Mouse (Mus musculus) monocyte, adult 59 days (primary cell): ENCODE data around the gene Bard1. TPM values are rescaled to one million over a fixed set of nuclear protein-coding genes. Genes with fewer than 3 reads are reported as not detected.

Experiments
- total RNA-seq, 2 experiments: library from RNA; stranded (reverse); gene quantifications; one replicate each; pipeline ENCODE4 v1.2.4; 2023

The Bard1 gene
- 1 to 10 TPM; 2.4 to 2.5 TPM for total RNA-seq

DNA sequence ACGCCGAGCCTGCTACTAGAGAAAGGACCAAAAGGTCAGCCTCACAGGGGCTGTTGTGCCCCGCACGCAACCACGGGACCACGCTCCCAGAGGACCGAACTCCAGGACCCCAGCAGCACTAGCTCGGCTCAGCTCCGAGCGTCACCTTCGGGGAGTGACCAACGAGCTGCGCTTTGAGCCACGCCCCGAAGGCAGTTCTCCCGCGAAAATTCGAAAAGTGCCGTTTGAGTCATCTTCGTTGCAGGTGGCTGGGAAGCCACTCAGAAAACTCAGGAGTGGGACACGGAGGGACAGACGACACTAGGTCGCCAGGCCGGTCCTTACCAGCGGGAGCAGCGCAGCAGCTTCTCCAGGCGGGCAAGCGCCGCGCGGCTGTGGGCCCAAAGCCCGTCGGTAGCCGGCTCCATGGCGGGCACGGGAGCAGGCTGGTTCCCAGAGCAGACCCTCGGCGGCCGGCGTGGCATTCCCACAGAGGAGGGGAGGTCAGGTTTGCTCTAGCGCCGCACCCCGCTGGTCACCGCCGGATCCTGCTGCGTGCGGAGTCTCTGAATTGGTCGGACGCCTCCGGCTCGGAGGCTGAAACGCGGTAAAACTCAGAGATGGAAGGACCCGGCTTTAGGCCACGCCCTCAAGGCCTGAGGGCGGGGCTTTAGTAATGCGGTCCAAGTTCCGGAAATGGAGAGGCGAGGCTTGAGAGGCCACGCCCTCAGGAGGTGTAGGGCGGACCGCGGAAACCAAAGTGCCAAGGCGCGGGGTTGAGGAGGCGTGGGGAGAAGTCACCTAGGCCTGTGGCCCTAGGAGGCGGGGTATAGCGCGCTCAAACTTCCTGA is at the start of gene Bard1:
TSS of gene Bard1 (minus strand) at position 803 of the 830 bp plus-strand sequence.

